Mouse (Mus musculus): ENCODE data around the gene Plin3.

DNA sequence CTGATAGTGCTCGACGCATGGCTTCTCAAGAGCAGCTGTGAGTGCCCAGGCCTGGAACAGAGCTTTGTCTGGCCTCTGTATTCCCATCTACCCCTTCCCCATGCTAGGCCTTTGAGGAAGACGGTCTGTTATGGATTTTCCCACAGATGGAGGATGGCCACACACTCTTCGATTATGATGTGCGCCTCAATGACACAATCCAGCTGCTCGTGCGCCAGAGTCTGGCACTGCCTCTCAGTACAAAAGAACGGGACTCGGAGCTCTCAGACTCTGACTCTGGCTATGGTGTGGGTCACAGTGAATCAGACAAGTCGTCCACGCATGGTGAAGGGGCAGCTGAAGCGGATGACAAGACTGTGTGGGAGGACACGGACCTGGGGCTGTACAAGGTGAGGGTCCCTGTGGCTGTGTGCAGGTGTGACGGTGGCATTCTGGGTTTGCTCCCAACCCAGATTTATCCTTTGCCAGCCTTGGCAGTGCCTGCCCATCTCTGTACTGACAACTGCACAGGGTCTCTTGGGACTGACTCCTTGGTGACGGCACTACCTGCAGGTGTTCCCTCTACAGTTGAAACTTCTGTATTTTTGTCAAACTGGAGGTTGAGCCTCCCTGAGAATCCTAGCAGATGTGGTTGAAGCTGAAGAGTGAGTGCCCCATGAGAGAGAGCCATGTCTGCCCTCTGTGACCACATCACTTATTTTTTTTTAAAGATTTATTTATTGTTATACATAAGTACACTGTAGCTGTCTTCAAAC is 16.7 kb upstream of the Plin3 start:
- TF ChIP-seq POLR2A (IDR thresholded peaks at IDR 0.05; ENCODE audit: control insufficient read depth, extremely low read depth, insufficient read depth, low read length, poor library complexity) (no peak), CTCF (IDR thresholded peaks at IDR 0.05; ENCODE audit: borderline replicate concordance, control insufficient read depth, extremely low read depth, insufficient read depth, low read length, poor library complexity) (no peak)
